Mouse (Mus musculus): Measurements from ENCODE around the gene Ceacam18.

- no peak for TF ChIP-seq CTCF (IDR thresholded peaks at IDR 0.05; ENCODE audit: control insufficient read depth, insufficient read depth, insufficient replicate concordance, low read depth, low read length)
- no peak for TF ChIP-seq POLR2A (IDR thresholded peaks at IDR 0.05; ENCODE audit: control insufficient read depth, low read depth, low read length)
These were observed 2.6 kb downstream of the Ceacam18 start for GRCm38 (mm10) chr7:43637118-43637517.
